9 mouse cellular contexts compared by ENCODE assay signal in the genomic region with DNA sequence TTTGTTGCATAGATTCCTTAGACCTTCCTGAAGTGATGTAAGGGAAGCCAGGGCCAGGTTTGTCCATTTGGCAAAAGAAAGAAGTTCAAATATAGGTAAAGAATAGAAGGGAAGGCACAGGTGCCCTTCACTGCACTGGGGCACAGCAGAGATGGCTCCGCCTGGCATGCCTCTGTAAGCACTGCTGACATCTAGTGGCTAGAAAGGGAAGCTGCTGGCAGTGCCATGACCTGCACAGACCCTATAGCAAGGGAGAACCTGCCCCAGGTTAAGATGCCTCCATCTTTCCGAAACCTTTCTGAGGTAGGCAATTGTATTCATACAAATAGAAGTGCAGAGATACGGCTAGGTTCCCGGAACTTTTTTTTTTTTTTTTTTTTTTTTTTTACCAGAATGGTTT. TPM values are rescaled to one million over a fixed set of nuclear protein-coding genes. Genes with fewer than 3 reads are reported as not detected.
DNase-seq lines count a peak whose midpoint lies in the region; ATAC-seq and TF ChIP-seq lines count a peak whose summit lies in the region.
"Had no signal": no experiment of that assay in that cellular context is flagged by ENCODE, and none has a peak within 500 bp of the region (broad histone marks: within the 10 kb centered on the region; RNA-seq: fewer than 3 reads in every experiment).

No protein-coding gene starts in this region.

- TF ChIP-seq CTCF in midbrain, postnatal 0 days (IDR thresholded peaks at IDR 0.05) = peak; percentile 80
- TF ChIP-seq CTCF in thymus, adult 2 months (IDR thresholded peaks at IDR 0.05; ENCODE audit: borderline replicate concordance, control insufficient read depth, extremely low read depth, insufficient read depth, low read length, poor library complexity) = peak; percentile 82

- H3K36me3 ChIP-seq in midbrain, embryonic 11.5 days (ENCODE audit: control insufficient read depth, insufficient read depth, low read length) = no peaks in the 10 kb centered on the region
- H3K36me3 ChIP-seq in midbrain, embryonic 16.5 days (ENCODE audit: control insufficient read depth, insufficient read depth, low read length) = peaks cover 7% of the 10 kb centered on the region
- H3K36me3 ChIP-seq in hindbrain, embryonic 16.5 days (ENCODE audit: control insufficient read depth, insufficient read depth, low read length) = peaks cover 9% of the 10 kb centered on the region
- H3K36me3 ChIP-seq in limb, embryonic 10.5 days = peaks cover 54% of the 10 kb centered on the region
- peaks cover 14% of the 10 kb centered on the region for H3K36me3 ChIP-seq in midbrain, postnatal 0 days (ENCODE audit: insufficient read depth, low read length)
- H3K36me3 ChIP-seq in thymus, adult 2 months (ENCODE audit: control insufficient read depth, insufficient read depth, low read length) = peaks cover 16% of the 10 kb centered on the region

- no peak for DNase-seq in midbrain, embryonic 11.5 days (ENCODE audit: low spot score, missing footprints)
- peak; percentile 64 for DNase-seq in ZHBTc4 (ENCODE audit: low read depth, low spot score)
- DNase-seq in cerebellum, postnatal 36 days = peak; percentile 62 to 70
- peak; percentile 45 for DNase-seq in limb, embryonic 10.5 days (ENCODE audit: low spot score)
- peak; percentile 62 for DNase-seq in midbrain, postnatal 0 days (ENCODE audit: low spot score)
- peak; percentile 73 for DNase-seq in thymus, adult 2 months

- H3K4me1 ChIP-seq in midbrain, embryonic 11.5 days (ENCODE audit: control insufficient read depth, insufficient read depth, low read length) = no peaks in the 10 kb centered on the region
- no peaks in the 10 kb centered on the region for H3K4me1 ChIP-seq in midbrain, embryonic 16.5 days (ENCODE audit: control insufficient read depth, insufficient read depth, low read length)
- H3K4me1 ChIP-seq in hindbrain, embryonic 16.5 days (ENCODE audit: control insufficient read depth, insufficient read depth, low read depth, low read length) = no peaks in the 10 kb centered on the region; the same call in 1 of the 2 replicates
- no peaks in the 10 kb centered on the region for H3K4me1 ChIP-seq in limb, embryonic 10.5 days
- no peaks in the 10 kb centered on the region for H3K4me1 ChIP-seq in midbrain, postnatal 0 days (ENCODE audit: insufficient read depth, low read length)
- no peaks in the 10 kb centered on the region for H3K4me1 ChIP-seq in thymus, adult 2 months (replicated peaks; ENCODE audit: control insufficient read depth, insufficient read depth, low read length)

- TF ChIP-seq POLR2A in thymus, adult 2 months (IDR thresholded peaks at IDR 0.05; ENCODE audit: control insufficient read depth, extremely low read depth, insufficient read depth, low read length, poor library complexity) = no peak

- no peaks in the 10 kb centered on the region for H3K27me3 ChIP-seq in midbrain, embryonic 11.5 days (ENCODE audit: control insufficient read depth, insufficient read depth, low read length)
- no peaks in the 10 kb centered on the region for H3K27me3 ChIP-seq in midbrain, embryonic 16.5 days (ENCODE audit: control insufficient read depth, insufficient read depth, low read depth, low read length)
- no peaks in the 10 kb centered on the region for H3K27me3 ChIP-seq in hindbrain, embryonic 16.5 days (replicated peaks; ENCODE audit: control insufficient read depth, insufficient read depth, low read length)
- H3K27me3 ChIP-seq in limb, embryonic 10.5 days (ENCODE audit: low read depth, poor library complexity, severe bottlenecking) = no peaks in the 10 kb centered on the region
- H3K27me3 ChIP-seq in midbrain, postnatal 0 days (ENCODE audit: insufficient read depth, low read length) = no peaks in the 10 kb centered on the region
- no peaks in the 10 kb centered on the region for H3K27me3 ChIP-seq in thymus, adult 2 months (ENCODE audit: control insufficient read depth, insufficient read depth, low read length)

- H3K9me3 ChIP-seq in midbrain, embryonic 11.5 days (ENCODE audit: control insufficient read depth, low read length) = no peaks in the 10 kb centered on the region
- no peaks in the 10 kb centered on the region for H3K9me3 ChIP-seq in midbrain, embryonic 16.5 days (replicated peaks; ENCODE audit: control insufficient read depth, low read length, poor library complexity, severe bottlenecking)
- no peaks in the 10 kb centered on the region for H3K9me3 ChIP-seq in hindbrain, embryonic 16.5 days (ENCODE audit: control insufficient read depth, low read length)
- no peaks in the 10 kb centered on the region for H3K9me3 ChIP-seq in limb, embryonic 10.5 days (replicated peaks)
- no peaks in the 10 kb centered on the region for H3K9me3 ChIP-seq in midbrain, postnatal 0 days (ENCODE audit: low read length)

- no peak overlapping the region for H3K4me3 ChIP-seq in midbrain, embryonic 11.5 days (ENCODE audit: low read depth, low read length)
- no peak overlapping the region for H3K4me3 ChIP-seq in midbrain, embryonic 16.5 days (ENCODE audit: low read depth, low read length)
- H3K4me3 ChIP-seq in hindbrain, embryonic 16.5 days (ENCODE audit: low read length) = no peak overlapping the region
- no peak overlapping the region for H3K4me3 ChIP-seq in limb, embryonic 10.5 days
- H3K4me3 ChIP-seq in midbrain, postnatal 0 days (ENCODE audit: low read depth, low read length) = no peak overlapping the region
- no peak overlapping the region for H3K4me3 ChIP-seq in thymus, adult 2 months (ENCODE audit: control insufficient read depth, insufficient read depth, low read length)
- H3K4me3 ChIP-seq: myocyte had no signal

- no peak overlapping the region for H3K4me2 ChIP-seq in midbrain, embryonic 11.5 days
- H3K4me2 ChIP-seq in midbrain, embryonic 16.5 days (ENCODE audit: low read length) = no peak overlapping the region
- no peak overlapping the region for H3K4me2 ChIP-seq in hindbrain, embryonic 16.5 days (ENCODE audit: low read length)
- H3K4me2 ChIP-seq in midbrain, postnatal 0 days (ENCODE audit: low read depth, low read length, poor library complexity, severe bottlenecking) = no peak overlapping the region

- no peak overlapping the region for H3K27ac ChIP-seq in midbrain, embryonic 11.5 days (ENCODE audit: low read depth, low read length)
- H3K27ac ChIP-seq in midbrain, embryonic 16.5 days (ENCODE audit: low read length) = no peak overlapping the region
- no peak overlapping the region for H3K27ac ChIP-seq in hindbrain, embryonic 16.5 days (ENCODE audit: low read depth, low read length)
- H3K27ac ChIP-seq in limb, embryonic 10.5 days = no peak overlapping the region
- H3K27ac ChIP-seq in midbrain, postnatal 0 days (ENCODE audit: low read depth, low read length) = no peak overlapping the region
- no peak overlapping the region for H3K27ac ChIP-seq in thymus, adult 2 months (ENCODE audit: control insufficient read depth, insufficient read depth, low read length)

- 79% methylated on average over 4 of the region's 4 CpGs for WGBS in midbrain, embryonic 11.5 days
- WGBS in midbrain, embryonic 16.5 days = 81% methylated on average over 4 of the region's 4 CpGs
- WGBS in hindbrain, embryonic 16.5 days = 83% methylated on average over 4 of the region's 4 CpGs
- WGBS in limb, embryonic 10.5 days = 78% methylated on average over 4 of the region's 4 CpGs
- 73% methylated on average over 4 of the region's 4 CpGs for WGBS in midbrain, postnatal 0 days
- 87% methylated on average over 4 of the region's 4 CpGs for WGBS in thymus, adult 2 months

- no peak overlapping the region for H3K9ac ChIP-seq in midbrain, embryonic 11.5 days (ENCODE audit: low read length)
- no peak overlapping the region for H3K9ac ChIP-seq in midbrain, embryonic 16.5 days (ENCODE audit: low read depth, low read length)
- no peak overlapping the region for H3K9ac ChIP-seq in hindbrain, embryonic 16.5 days (ENCODE audit: low read depth, low read length)
- H3K9ac ChIP-seq in midbrain, postnatal 0 days (replicated peaks; ENCODE audit: low read length, poor library complexity, severe bottlenecking) = no peak overlapping the region

- peak; percentile 62; the same call in 1 of the 2 replicates for ATAC-seq in midbrain, embryonic 11.5 days (ENCODE audit: low FRiP score)
- no peak for ATAC-seq in midbrain, embryonic 16.5 days
- ATAC-seq in hindbrain, embryonic 16.5 days = peak; percentile 77
- ATAC-seq in midbrain, postnatal 0 days (ENCODE audit: low FRiP score) = no peak

RNA-seq across cellular contexts. Expression of a gene that starts 27.9 kb away (rescaled TPM):
- 1.8 and 2.1 TPM in 2 replicates for polyA plus RNA-seq in midbrain, embryonic 11.5 days (2014; fragmentation: Nextera tagmentation; extraction: Ambion mirVana)
- polyA plus RNA-seq in midbrain, embryonic 16.5 days (2015; fragmentation: Nextera tagmentation; extraction: Ambion mirVana) = 4.2 and 6.6 TPM in 2 replicates
- 7.0 and 8.3 TPM in 2 replicates for polyA plus RNA-seq in hindbrain, embryonic 16.5 days (2015; fragmentation: Nextera tagmentation; extraction: Ambion mirVana)
- 2.2 and 3.1 TPM in 2 replicates for polyA plus RNA-seq in limb, embryonic 10.5 days (2016; fragmentation: Nextera tagmentation; extraction: Ambion mirVana)
- total RNA-seq in midbrain, postnatal 0 days (2014; rRNA removed) = 21.4 and 23.3 TPM in 2 replicates
- 11.1 and 11.9 TPM in 2 replicates for polyA plus RNA-seq in midbrain, postnatal 0 days (2015; fragmentation: Nextera tagmentation; extraction: Ambion mirVana)
- polyA plus RNA-seq in thymus, adult 2 months (2012; rRNA removed) = 61.7 and 63.7 TPM in 2 replicates

RNA-seq across cellular contexts. Expression of a gene that starts 45.3 kb away (rescaled TPM):
- 12.5 and 15.0 TPM in 2 replicates for polyA plus RNA-seq in midbrain, embryonic 11.5 days (2014; fragmentation: Nextera tagmentation; extraction: Ambion mirVana)
- 9.7 and 11.0 TPM in 2 replicates for polyA plus RNA-seq in midbrain, embryonic 16.5 days (2015; fragmentation: Nextera tagmentation; extraction: Ambion mirVana)
- polyA plus RNA-seq in hindbrain, embryonic 16.5 days (2015; fragmentation: Nextera tagmentation; extraction: Ambion mirVana) = 7.7 and 8.5 TPM in 2 replicates
- 9.9 and 10.0 TPM in 2 replicates for polyA plus RNA-seq in limb, embryonic 10.5 days (2016; fragmentation: Nextera tagmentation; extraction: Ambion mirVana)
- total RNA-seq in midbrain, postnatal 0 days (2014; rRNA removed) = 34.9 and 36.9 TPM in 2 replicates
- polyA plus RNA-seq in midbrain, postnatal 0 days (2015; fragmentation: Nextera tagmentation; extraction: Ambion mirVana) = 7.9 and 8.9 TPM in 2 replicates
- polyA plus RNA-seq in thymus, adult 2 months (2012; rRNA removed) = 33.6 and 34.1 TPM in 2 replicates

Comparison
In these comparisons a context has a peak if more than half of its experiments do, and no peak if none do; other contexts are left out.
1. ATAC-seq: peak in midbrain, embryonic 11.5 days (single experiment) and hindbrain, embryonic 16.5 days (single experiment); none in midbrain, embryonic 16.5 days (single experiment) and midbrain, postnatal 0 days (single experiment).